11 mouse cellular contexts compared by ENCODE assay signal in the genomic region with DNA sequence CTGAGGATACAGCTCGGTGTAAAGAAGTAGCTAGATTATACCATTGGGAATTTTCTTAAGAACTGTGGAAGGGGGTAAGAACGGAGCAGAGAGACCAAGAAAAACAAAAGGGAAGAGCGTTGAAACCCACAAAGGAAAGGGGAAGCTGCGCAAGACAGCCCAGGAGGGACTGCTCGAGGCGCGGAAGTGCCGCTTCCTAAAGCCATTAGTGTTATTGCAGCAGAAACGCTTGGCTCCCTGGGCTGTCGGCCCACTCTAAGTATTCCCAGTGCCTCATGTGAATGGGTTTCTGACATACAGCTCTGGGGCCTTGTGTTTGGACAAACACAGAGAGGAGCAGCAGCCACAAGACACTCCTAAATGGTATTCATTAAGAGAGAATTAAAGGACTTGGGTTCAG.
A peak's percentile ranks its signal among the peaks of the same experiment; 100 is the strongest.
DNase-seq lines count a peak whose midpoint lies in the region; ATAC-seq and TF ChIP-seq lines count a peak whose summit lies in the region.
"Had no signal": no experiment of that assay in that cellular context is flagged by ENCODE, and none has a peak within 500 bp of the region (broad histone marks: within the 10 kb centered on the region; RNA-seq: fewer than 3 reads in every experiment).

No protein-coding gene starts in this region.

- no peak for ATAC-seq in heart, embryonic 15.5 days (replicated peaks; ENCODE audit: insufficient number of reproducible peaks, insufficient read depth, low FRiP score, low read depth)
- peak; percentile 52 for ATAC-seq in lung, postnatal 0 days
- no peak for ATAC-seq in forebrain, embryonic 12.5 days (ENCODE audit: low FRiP score)

- TF ChIP-seq EP300 in lung, postnatal 0 days (IDR thresholded peaks at IDR 0.05) = peak; percentile 32

- intact Hi-C loops in heart, postnatal 25 days (cut with DNase I) = loop anchor here (5.0 kb wide), 2 partner anchors 81 to 109 kb away; no protein-coding TSS in a partner anchor

- peak; percentile 47 to 73 for DNase-seq in heart, adult 18-20 months
- DNase-seq in heart, postnatal 25 days (ENCODE audit: low spot score) = no peak
- DNase-seq in B cell, adult 2 months = peak; percentile 51 to 52
- peak; percentile 65 for DNase-seq in lung, postnatal 0 days (ENCODE audit: low spot score)
- no peak for DNase-seq in right cerebral cortex, adult 18-20 months
- DNase-seq in layer of hippocampus, adult 8-10 months (ENCODE audit: low spot score in 2 of 2) = no peak
- DNase-seq: cerebellum, postnatal 36 days; gastrocnemius, postnatal 25 days; layer of hippocampus, adult 9-11 months had no signal

- H3K9me3 ChIP-seq in heart, embryonic 15.5 days (replicated peaks) = no peaks in the 10 kb centered on the region
- no peaks in the 10 kb centered on the region for H3K9me3 ChIP-seq in lung, postnatal 0 days (ENCODE audit: low read length)
- no peaks in the 10 kb centered on the region for H3K9me3 ChIP-seq in forebrain, embryonic 12.5 days

- peak overlapping the region; percentile 78 for H3K27ac ChIP-seq in heart, embryonic 15.5 days
- H3K27ac ChIP-seq in lung, postnatal 0 days (ENCODE audit: low read length) = peak overlapping the region; percentile 85
- no peak overlapping the region for H3K27ac ChIP-seq in forebrain, embryonic 12.5 days

- H3K9ac ChIP-seq in heart, embryonic 15.5 days = no peak overlapping the region
- H3K9ac ChIP-seq in lung, postnatal 0 days (replicated peaks; ENCODE audit: low read depth) = no peak overlapping the region
- no peak overlapping the region for H3K9ac ChIP-seq in forebrain, embryonic 12.5 days

- no peak overlapping the region for H3K4me2 ChIP-seq in heart, embryonic 15.5 days
- H3K4me2 ChIP-seq in lung, postnatal 0 days (replicated peaks; ENCODE audit: low read depth, low read length) = no peak overlapping the region
- H3K4me2 ChIP-seq in forebrain, embryonic 12.5 days = no peak overlapping the region

- peaks cover 29% of the 10 kb centered on the region for H3K4me1 ChIP-seq in heart, embryonic 15.5 days (replicated peaks)
- peaks cover 25% of the 10 kb centered on the region; the same call in 1 of the 2 replicates for H3K4me1 ChIP-seq in lung, postnatal 0 days (ENCODE audit: insufficient read depth, low read depth, low read length)
- peaks cover 21% of the 10 kb centered on the region for H3K4me1 ChIP-seq in forebrain, embryonic 12.5 days

- TF ChIP-seq CTCF in lung, postnatal 0 days (IDR thresholded peaks at IDR 0.05) = no peak

- 69% methylated on average over 10 of the region's 10 CpGs for WGBS in heart, embryonic 15.5 days
- WGBS in lung, postnatal 0 days = 38% methylated on average over 10 of the region's 10 CpGs
- 82% methylated on average over 10 of the region's 10 CpGs for WGBS in forebrain, embryonic 12.5 days

- no peak overlapping the region for H3K4me3 ChIP-seq in heart, embryonic 15.5 days
- H3K4me3 ChIP-seq in lung, postnatal 0 days (ENCODE audit: low read depth, low read length) = no peak overlapping the region
- H3K4me3 ChIP-seq in forebrain, embryonic 12.5 days (replicated peaks) = no peak overlapping the region

- no peaks in the 10 kb centered on the region for H3K36me3 ChIP-seq in heart, embryonic 15.5 days
- H3K36me3 ChIP-seq in lung, postnatal 0 days (ENCODE audit: insufficient read depth, low read length) = no peaks in the 10 kb centered on the region
- H3K36me3 ChIP-seq in forebrain, embryonic 12.5 days (replicated peaks) = no peaks in the 10 kb centered on the region

- no peaks in the 10 kb centered on the region for H3K27me3 ChIP-seq in heart, embryonic 15.5 days
- H3K27me3 ChIP-seq in lung, postnatal 0 days (replicated peaks; ENCODE audit: insufficient read depth, low read length) = no peaks in the 10 kb centered on the region
- H3K27me3 ChIP-seq in forebrain, embryonic 12.5 days = no peaks in the 10 kb centered on the region

Comparison
In these comparisons a context has a peak if more than half of its experiments do, and no peak if none do; other contexts are left out.
1. DNase-seq: peak in heart, adult 18-20 months (2 of 2), B cell, adult 2 months (2 of 2) and lung, postnatal 0 days (single experiment); none in heart, postnatal 25 days (single experiment), right cerebral cortex, adult 18-20 months (single experiment) and layer of hippocampus, adult 8-10 months (0 of 2).